22 mouse cellular contexts compared by ENCODE assay signal in the genomic region with DNA sequence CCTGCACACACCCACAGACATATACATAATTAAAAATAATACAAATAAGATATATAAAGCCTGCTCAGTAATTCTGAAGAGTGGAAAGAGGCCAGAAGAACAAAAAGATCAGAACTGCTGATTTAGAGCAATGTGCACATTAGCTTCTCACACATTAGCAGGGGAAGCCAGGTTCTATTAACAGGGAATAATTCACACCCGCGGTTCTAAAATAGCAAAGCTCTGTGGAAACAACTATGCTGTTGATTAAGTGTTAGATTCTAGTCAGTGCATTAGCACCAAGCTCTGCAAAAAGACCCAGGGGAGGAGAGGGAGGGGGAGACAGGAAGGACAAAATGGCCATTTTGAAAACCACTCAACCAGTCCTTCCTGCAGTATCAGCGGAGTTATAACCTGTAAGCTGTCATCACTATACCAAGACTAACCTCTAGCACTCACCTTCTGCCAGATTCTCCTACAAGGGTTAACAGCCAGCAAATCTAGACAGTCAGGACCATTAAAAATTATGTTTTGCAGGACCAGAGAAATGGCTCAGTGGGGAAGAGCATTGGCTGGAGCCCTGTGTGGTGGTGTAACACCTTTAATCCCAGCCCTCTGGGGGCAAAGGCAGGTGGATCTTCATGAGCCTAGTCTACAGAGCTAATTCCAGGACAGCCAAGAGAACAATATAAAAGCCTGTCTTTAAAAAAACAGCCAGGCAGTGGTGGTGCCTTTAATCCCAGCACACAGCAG. TPM values are rescaled to one million over a fixed set of nuclear protein-coding genes. Genes with fewer than 3 reads are reported as not detected.
A peak's percentile ranks its signal among the peaks of the same experiment; 100 is the strongest.
DNase-seq lines count a peak whose midpoint lies in the region; ATAC-seq and TF ChIP-seq lines count a peak whose summit lies in the region.
"Had no signal": no experiment of that assay in that cellular context is flagged by ENCODE, and none has a peak within 500 bp of the region (broad histone marks: within the 10 kb centered on the region; RNA-seq: fewer than 3 reads in every experiment).

No protein-coding gene starts in this region.

- no peak for TF ChIP-seq CTCF in hindbrain, postnatal 0 days (IDR thresholded peaks at IDR 0.05; ENCODE audit: low read depth)

- H3K27me3 ChIP-seq in forebrain, embryonic 16.5 days (replicated peaks; ENCODE audit: control insufficient read depth, insufficient read depth, low read length), result no peaks in the 10 kb centered on the region
- H3K27me3 ChIP-seq in forebrain, embryonic 11.5 days (ENCODE audit: control insufficient read depth, insufficient read depth, low read length), result no peaks in the 10 kb centered on the region
- no peaks in the 10 kb centered on the region for H3K27me3 ChIP-seq in hindbrain, postnatal 0 days (ENCODE audit: insufficient read depth, low read length)
- no peaks in the 10 kb centered on the region for H3K27me3 ChIP-seq in hindbrain, embryonic 11.5 days (ENCODE audit: control insufficient read depth, insufficient read depth, low read length)
- H3K27me3 ChIP-seq: CH12.LX; lung, embryonic 15.5 days had no signal

- ATAC-seq in forebrain, embryonic 16.5 days, result peak; percentile 67; the same call in 1 of the 2 replicates
- no peak for ATAC-seq in forebrain, embryonic 11.5 days (replicated peaks; ENCODE audit: low FRiP score)
- no peak for ATAC-seq in hindbrain, postnatal 0 days
- no peak for ATAC-seq in hindbrain, embryonic 11.5 days (ENCODE audit: low FRiP score)
- ATAC-seq: inflammation-experienced regulatory T-cells, adult 6 months had no signal

- no peaks in the 10 kb centered on the region for H3K36me3 ChIP-seq in forebrain, embryonic 16.5 days (ENCODE audit: control insufficient read depth, insufficient read depth)
- no peaks in the 10 kb centered on the region for H3K36me3 ChIP-seq in forebrain, embryonic 11.5 days (ENCODE audit: control insufficient read depth, insufficient read depth, low read length)
- H3K36me3 ChIP-seq in hindbrain, postnatal 0 days (ENCODE audit: insufficient read depth, low read length), result no peaks in the 10 kb centered on the region; the same call in 1 of the 2 replicates
- H3K36me3 ChIP-seq in hindbrain, embryonic 11.5 days (ENCODE audit: control insufficient read depth, insufficient read depth, low read length), result no peaks in the 10 kb centered on the region

- no peak overlapping the region for H3K4me2 ChIP-seq in forebrain, embryonic 16.5 days (ENCODE audit: low read length)
- no peak overlapping the region for H3K4me2 ChIP-seq in forebrain, embryonic 11.5 days (ENCODE audit: low read depth, low read length, severe bottlenecking)
- H3K4me2 ChIP-seq in hindbrain, postnatal 0 days (ENCODE audit: low read depth, low read length), result no peak overlapping the region
- H3K4me2 ChIP-seq in hindbrain, embryonic 11.5 days (replicated peaks; ENCODE audit: low read depth, low read length), result no peak overlapping the region
- H3K4me2 ChIP-seq: lung, embryonic 15.5 days had no signal

- 52% methylated on average over 3 of the region's 3 CpGs for WGBS in forebrain, embryonic 16.5 days
- WGBS in forebrain, embryonic 11.5 days, result 83% methylated on average over 3 of the region's 3 CpGs
- 73% methylated on average over 3 of the region's 3 CpGs for WGBS in hindbrain, postnatal 0 days
- 97% methylated on average over 3 of the region's 3 CpGs for WGBS in hindbrain, embryonic 11.5 days

- peak overlapping the region; percentile 50 for H3K27ac ChIP-seq in forebrain, embryonic 16.5 days (ENCODE audit: low read length)
- no peak overlapping the region for H3K27ac ChIP-seq in forebrain, embryonic 11.5 days (ENCODE audit: low read depth, low read length)
- H3K27ac ChIP-seq in hindbrain, postnatal 0 days, result 0 out of 2 replicates have a peak overlapping the region, but pooled peaks have one; percentile 26
- H3K27ac ChIP-seq in hindbrain, embryonic 11.5 days (ENCODE audit: low read depth, low read length), result no peak overlapping the region
- H3K27ac ChIP-seq: embryonic facial prominence, embryonic 10.5 days; liver, embryonic 14.5 days; lung, embryonic 15.5 days had no signal

- no peaks in the 10 kb centered on the region for H3K9me3 ChIP-seq in forebrain, embryonic 16.5 days (ENCODE audit: control insufficient read depth, low read length)
- H3K9me3 ChIP-seq in forebrain, embryonic 11.5 days (ENCODE audit: control insufficient read depth, low read length), result no peaks in the 10 kb centered on the region
- H3K9me3 ChIP-seq in hindbrain, postnatal 0 days (ENCODE audit: low read length), result no peaks in the 10 kb centered on the region
- H3K9me3 ChIP-seq in hindbrain, embryonic 11.5 days (ENCODE audit: control insufficient read depth, low read length), result no peaks in the 10 kb centered on the region
- H3K9me3 ChIP-seq: embryonic facial prominence, embryonic 10.5 days; lung, embryonic 15.5 days had no signal

- H3K9ac ChIP-seq in forebrain, embryonic 16.5 days (replicated peaks; ENCODE audit: low read depth, low read length), result no peak overlapping the region
- H3K9ac ChIP-seq in forebrain, embryonic 11.5 days (ENCODE audit: low read length), result no peak overlapping the region
- H3K9ac ChIP-seq in hindbrain, postnatal 0 days (replicated peaks; ENCODE audit: low read length), result no peak overlapping the region
- no peak overlapping the region for H3K9ac ChIP-seq in hindbrain, embryonic 11.5 days (ENCODE audit: low read depth, low read length)
- H3K9ac ChIP-seq: liver, embryonic 14.5 days; lung, embryonic 15.5 days had no signal

- H3K4me1 ChIP-seq in forebrain, embryonic 16.5 days (replicated peaks; ENCODE audit: control insufficient read depth, insufficient read depth, low read length), result peaks cover 13% of the 10 kb centered on the region
- no peaks in the 10 kb centered on the region for H3K4me1 ChIP-seq in forebrain, embryonic 11.5 days (replicated peaks; ENCODE audit: control insufficient read depth, insufficient read depth, low read length)
- H3K4me1 ChIP-seq in hindbrain, postnatal 0 days (ENCODE audit: insufficient read depth, low read length), result no peaks in the 10 kb centered on the region
- no peaks in the 10 kb centered on the region for H3K4me1 ChIP-seq in hindbrain, embryonic 11.5 days (replicated peaks; ENCODE audit: control insufficient read depth, insufficient read depth, low read length)
- H3K4me1 ChIP-seq: embryonic facial prominence, embryonic 10.5 days had no signal

- DNase-seq in forebrain, embryonic 11.5 days (ENCODE audit: low spot score), result no peak
- peak; percentile 25 for DNase-seq in hindbrain, postnatal 0 days (ENCODE audit: low spot score)
- DNase-seq in hindbrain, embryonic 11.5 days (ENCODE audit: low spot score), result no peak
- DNase-seq in brain, adult 2 months (ENCODE audit: low read depth, low spot score), result peak; percentile 60
- DNase-seq in layer of hippocampus, adult 9-11 months, result peak; percentile 73
- DNase-seq in adrenal gland, postnatal 14 days, result no peak
- DNase-seq: adrenal gland, postnatal 25 days; cerebellum, adult 8-10 months; gastrocnemius, postnatal 10 days; heart, adult 18-20 months; heart, postnatal 10 days; kidney, adult 2 months; kidney, postnatal 10 days; lung, postnatal 4 days; thymus, adult 18-20 months; thymus, postnatal 4 days had no signal

- H3K4me3 ChIP-seq in forebrain, embryonic 16.5 days (replicated peaks; ENCODE audit: low read length), result no peak overlapping the region
- no peak overlapping the region for H3K4me3 ChIP-seq in forebrain, embryonic 11.5 days (ENCODE audit: low read depth, low read length)
- no peak overlapping the region for H3K4me3 ChIP-seq in hindbrain, postnatal 0 days (ENCODE audit: low read length)
- no peak overlapping the region for H3K4me3 ChIP-seq in hindbrain, embryonic 11.5 days (ENCODE audit: low read depth, low read length)
- H3K4me3 ChIP-seq: embryonic facial prominence, embryonic 10.5 days; lung, embryonic 15.5 days had no signal

RNA-seq across cellular contexts. Expression of gene Cfdp1, which starts 45.0 kb away (rescaled TPM):
- polyA plus RNA-seq in forebrain, embryonic 16.5 days (2015; fragmentation: Nextera tagmentation; extraction: Ambion mirVana), result 175 and 190 TPM in 2 replicates
- 196 and 206 TPM in 2 replicates for polyA plus RNA-seq in forebrain, embryonic 11.5 days (2014; fragmentation: Nextera tagmentation; extraction: Ambion mirVana)
- 24.9 and 26.5 TPM in 2 replicates for total RNA-seq in hindbrain, postnatal 0 days (2014; rRNA removed)
- polyA plus RNA-seq in hindbrain, postnatal 0 days (2015; fragmentation: Nextera tagmentation; extraction: Ambion mirVana), result 170 and 180 TPM in 2 replicates
- polyA plus RNA-seq in hindbrain, embryonic 11.5 days (2014; fragmentation: Nextera tagmentation; extraction: Ambion mirVana), result 214 and 223 TPM in 2 replicates
- 82.4 and 83.1 TPM in 2 replicates for total RNA-seq in adrenal gland, postnatal 14 days (2021)

Comparison
In these comparisons a context has a peak if more than half of its experiments do, and no peak if none do; other contexts are left out.
1. H3K27ac ChIP-seq: peak in forebrain, embryonic 16.5 days (single experiment) and hindbrain, postnatal 0 days (single experiment); none in forebrain, embryonic 11.5 days (single experiment) and hindbrain, embryonic 11.5 days (single experiment).
2. DNase-seq: peak in hindbrain, postnatal 0 days (single experiment), brain, adult 2 months (single experiment) and layer of hippocampus, adult 9-11 months (single experiment); none in forebrain, embryonic 11.5 days (single experiment), hindbrain, embryonic 11.5 days (single experiment) and adrenal gland, postnatal 14 days (single experiment).